Mouse (Mus musculus): ENCODE data around the gene Grip1.

- no peak for TF ChIP-seq EP300 (IDR thresholded peaks at IDR 0.05; ENCODE audit: low read depth)
- no peak for TF ChIP-seq CTCF (IDR thresholded peaks at IDR 0.05; ENCODE audit: low read depth)
Measured at GRCm38 (mm10) chr10:119556346-119556745, 102.7 kb downstream of the Grip1 start.

Data from liver, postnatal 0 days (tissue).